10 mouse cellular contexts compared by ENCODE assay signal in genomic region chr15:81235086-81235920, GRCm38 (mm10). TPM values are rescaled to one million over a fixed set of nuclear protein-coding genes. Genes with fewer than 3 reads are reported as not detected.
DNase-seq lines count a peak whose midpoint lies in the region; ATAC-seq and TF ChIP-seq lines count a peak whose summit lies in the region.
"Had no signal": no experiment of that assay in that cellular context is flagged by ENCODE, and none has a peak within 500 bp of the region (broad histone marks: within the 10 kb centered on the region; RNA-seq: fewer than 3 reads in every experiment).

TSS of gene Mchr1 (plus strand) at chr15:81235499.

- no peak within 1 kb of the TSS for H3K27ac ChIP-seq in forebrain, postnatal 0 days (ENCODE audit: low read depth, low read length)
- peak within 1 kb of the TSS; percentile 74 for H3K27ac ChIP-seq in hindbrain, embryonic 10.5 days
- no peak within 1 kb of the TSS for H3K27ac ChIP-seq in lung, embryonic 14.5 days (ENCODE audit: low read depth)

- H3K9ac ChIP-seq in forebrain, postnatal 0 days, result peak within 1 kb of the TSS; percentile 58
- H3K9ac ChIP-seq in lung, embryonic 14.5 days, result peak within 1 kb of the TSS; percentile 38

- peak; percentile 44 for TF ChIP-seq CTCF in forebrain, postnatal 0 days (IDR thresholded peaks at IDR 0.05; ENCODE audit: low read depth)
- TF ChIP-seq CTCF in lung, embryonic 14.5 days (IDR thresholded peaks at IDR 0.05; ENCODE audit: low read depth), result peak; percentile 56

- peak; percentile 91 for ATAC-seq in forebrain, postnatal 0 days
- peak; percentile 81 for ATAC-seq in lung, embryonic 14.5 days (ENCODE audit: insufficient read depth)
- ATAC-seq: Patski had no signal

- no peaks in the 10 kb centered on the region for H3K27me3 ChIP-seq in forebrain, postnatal 0 days (ENCODE audit: insufficient read depth, low read length)
- peaks cover 43% of the 10 kb centered on the region for H3K27me3 ChIP-seq in hindbrain, embryonic 10.5 days (ENCODE audit: insufficient read depth, poor library complexity, severe bottlenecking)
- peaks cover 14% of the 10 kb centered on the region for H3K27me3 ChIP-seq in lung, embryonic 14.5 days (ENCODE audit: insufficient read depth, low read length)
- H3K27me3 ChIP-seq: Patski had no signal

- H3K4me2 ChIP-seq in forebrain, postnatal 0 days (ENCODE audit: low read depth), result peak within 1 kb of the TSS; percentile 93
- peak within 1 kb of the TSS; percentile 64 for H3K4me2 ChIP-seq in lung, embryonic 14.5 days

- no peaks in the 10 kb centered on the region for H3K9me3 ChIP-seq in forebrain, postnatal 0 days (ENCODE audit: low read length)
- H3K9me3 ChIP-seq in hindbrain, embryonic 10.5 days, result no peaks in the 10 kb centered on the region
- no peaks in the 10 kb centered on the region for H3K9me3 ChIP-seq in lung, embryonic 14.5 days (ENCODE audit: low read depth, low read length)

- H3K4me3 ChIP-seq in forebrain, postnatal 0 days (ENCODE audit: low read depth, low read length), result peak within 1 kb of the TSS; percentile 47
- peak within 1 kb of the TSS; percentile 59 for H3K4me3 ChIP-seq in hindbrain, embryonic 10.5 days
- peak within 1 kb of the TSS; percentile 31 for H3K4me3 ChIP-seq in lung, embryonic 14.5 days (ENCODE audit: low read depth, low read length)

- no peaks in the 10 kb centered on the region for H3K36me3 ChIP-seq in forebrain, postnatal 0 days (ENCODE audit: insufficient read depth)
- no peaks in the 10 kb centered on the region for H3K36me3 ChIP-seq in hindbrain, embryonic 10.5 days
- H3K36me3 ChIP-seq in lung, embryonic 14.5 days (ENCODE audit: insufficient read depth), result no peaks in the 10 kb centered on the region

- WGBS in forebrain, postnatal 0 days, result 2% methylated on average over 25 of the region's 25 CpGs
- WGBS in hindbrain, embryonic 10.5 days, result under 1% methylated on average over 25 of the region's 25 CpGs
- WGBS in lung, embryonic 14.5 days, result 1% methylated on average over 25 of the region's 25 CpGs

- DNase-seq in ES-CJ7 (ENCODE audit: low read depth, low spot score), result peak; percentile 43
- DNase-seq in cerebellum, adult 18-20 months, result peak; percentile 36 to 54
- peak; percentile 74 for DNase-seq in forebrain, postnatal 0 days
- peak; percentile 78 for DNase-seq in hindbrain, embryonic 10.5 days (ENCODE audit: low spot score)
- peak; percentile 62 to 70 for DNase-seq in layer of hippocampus, postnatal 14 days (ENCODE audit: low spot score in 2 of 2)
- DNase-seq in lung, embryonic 14.5 days, result peak; percentile 76
- peak; percentile 19 for DNase-seq in retina, postnatal 7 days (ENCODE audit: low read depth, low spot score)
- no peak for DNase-seq in thymus, postnatal 0 days (ENCODE audit: low spot score)

- H3K4me1 ChIP-seq in forebrain, postnatal 0 days (ENCODE audit: insufficient read depth), result no peaks in the 10 kb centered on the region
- peaks cover 31% of the 10 kb centered on the region for H3K4me1 ChIP-seq in hindbrain, embryonic 10.5 days (replicated peaks)
- H3K4me1 ChIP-seq in lung, embryonic 14.5 days (ENCODE audit: insufficient read depth), result no peaks in the 10 kb centered on the region

RNA-seq across cellular contexts. Expression of gene Mchr1, which starts in this region (rescaled TPM):
- 4.5 and 4.8 TPM in 2 replicates for total RNA-seq in forebrain, postnatal 0 days (2014; rRNA removed)
- polyA plus RNA-seq in forebrain, postnatal 0 days (2015; fragmentation: Nextera tagmentation; extraction: Ambion mirVana), result 3.2 and 4.7 TPM in 2 replicates
- 0.14 and 0.22 TPM in 2 replicates for polyA plus RNA-seq in hindbrain, embryonic 10.5 days (2016; fragmentation: Nextera tagmentation; extraction: Ambion mirVana)
- 10 to 100 TPM; 21.7 to 22.2 TPM for total RNA-seq in layer of hippocampus, postnatal 14 days (2021)
- polyA plus RNA-seq in lung, embryonic 14.5 days (2014; fragmentation: Nextera tagmentation; extraction: Ambion mirVana), result 0.42 and 0.46 TPM in 2 replicates
- polyA plus RNA-seq in thymus, postnatal 0 days (2015; fragmentation: Nextera tagmentation; extraction: Ambion mirVana), result 0.10 and 0.26 TPM in 2 replicates
- polyA plus RNA-seq: spleen, adult 2 months had no signal

Comparison
In these comparisons a context has a peak if more than half of its experiments do, and no peak if none do; other contexts are left out.
1. Peak in DNase-seq, H3K4me3 ChIP-seq and H3K27ac ChIP-seq in hindbrain, embryonic 10.5 days; RNA of the gene not detected or under 1 TPM.
2. Peak in DNase-seq, ATAC-seq, H3K4me3 ChIP-seq, H3K9ac ChIP-seq and H3K4me2 ChIP-seq in lung, embryonic 14.5 days; RNA of the gene not detected or under 1 TPM.